Mouse (Mus musculus) embryo, embryonic 10.5 days (tissue): Measurements from ENCODE around the gene Sqstm1.
"Not testable (repeated sequence)": the region's sequence is repeated elsewhere in the genome, so short reads cannot be mapped to it uniquely, and the experiment has no call there.

Experiments used
- DNase-seq: peaks from one replicate; pipeline ENCODE4 v3.0.0-alpha.2; 2015; ENCODE audit warnings: low spot score

Gene Sqstm1

GRCm38 (mm10) chr11:50176351-50176750 lies 34.3 kb downstream of the Sqstm1 start:
- no peak for DNase-seq

GRCm38 (mm10) chr11:50174730-50175187 lies 35.9 kb downstream of the Sqstm1 start:
- peak; percentile 100 for DNase-seq

GRCm38 (mm10) chr11:50174111-50174729 lies 36.4 kb downstream of the Sqstm1 start, which contains the start of gene Mrnip:
Gene Mrnip (plus strand): TSS chr11:50174444.
- not testable (repeated sequence) for DNase-seq

GRCm38 (mm10) chr11:50168352-50168751 lies 42.3 kb downstream of the Sqstm1 start:
- no peak for DNase-seq

- no peak for DNase-seq
Measured at GRCm38 (mm10) chr11:50162338-50163050, 48.1 kb downstream of the Sqstm1 start.

- peak; percentile 78 for DNase-seq
Measured at GRCm38 (mm10) chr11:50161578-50162304, 48.9 kb downstream of the Sqstm1 start.

- DNase-seq = no peak
Measured at GRCm38 (mm10) chr11:50159347-50159746, 51.3 kb downstream of the Sqstm1 start.

- no peak for DNase-seq
Measured at GRCm38 (mm10) chr11:50158346-50158745, 52.3 kb downstream of the Sqstm1 start.

- no peak for DNase-seq
Measured at GRCm38 (mm10) chr11:50156725-50157258, 53.8 kb downstream of the Sqstm1 start.

- DNase-seq = no peak
Measured at GRCm38 (mm10) chr11:50155785-50156184, 54.8 kb downstream of the Sqstm1 start.

GRCm38 (mm10) chr11:50154777-50155520 lies 55.7 kb downstream of the Sqstm1 start:
- DNase-seq = no peak

- DNase-seq = peak; percentile 51
Measured at GRCm38 (mm10) chr11:50154166-50154565, 56.5 kb downstream of the Sqstm1 start.

GRCm38 (mm10) chr11:50151374-50151773 lies 59.3 kb downstream of the Sqstm1 start:
- no peak for DNase-seq

GRCm38 (mm10) chr11:50149603-50150150 lies 61.0 kb downstream of the Sqstm1 start:
- DNase-seq = no peak
